Mouse (Mus musculus): ENCODE measurements at regions not wholly inside any gene's neighbourhood (a gene's known extent, or its start where the extent isn't known, plus 50 kb on each side); places are given as distances from the start of the nearest gene placed in this dataset.

DNA sequence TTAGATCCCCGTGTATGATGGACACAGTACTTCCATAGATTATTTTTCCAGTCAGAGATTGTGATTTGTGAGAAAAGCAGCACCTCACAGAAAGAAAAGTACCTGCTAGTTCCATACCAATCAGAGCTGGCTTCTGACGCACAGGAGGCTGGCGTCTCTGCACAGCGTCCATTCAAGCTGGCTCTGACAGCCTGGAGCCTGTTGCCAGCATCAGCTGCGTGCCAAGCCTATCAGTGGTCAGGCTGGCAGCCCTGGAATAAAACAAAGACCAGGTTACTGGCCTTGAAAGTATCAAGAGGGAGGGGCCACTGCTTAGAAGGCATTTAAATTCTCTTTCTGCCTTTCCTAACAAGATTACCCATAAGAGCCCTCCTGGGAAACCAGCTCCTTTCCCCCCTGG is 239.3 kb downstream of the Efnb2 start:
- Histone ChIP-seq H3K9me3 (ENCODE audit: control insufficient read depth, low read length) (no peaks in the 10 kb centered on the region), H3K9ac (replicated peaks; ENCODE audit: low read depth, low read length) (no peak overlapping the region), H3K27me3 (replicated peaks; ENCODE audit: control insufficient read depth, insufficient read depth, low read length) (no peaks in the 10 kb centered on the region), H3K4me2 (ENCODE audit: low read length) (no peak overlapping the region), H3K27ac (ENCODE audit: low read length) (no peak overlapping the region), H3K36me3 (ENCODE audit: control insufficient read depth, insufficient read depth) (no peaks in the 10 kb centered on the region), H3K4me1 (replicated peaks; ENCODE audit: control insufficient read depth, insufficient read depth, low read length) (peaks cover 7% of the 10 kb centered on the region; the same call in 1 of the 2 replicates), H3K4me3 (replicated peaks; ENCODE audit: low read length) (no peak overlapping the region)
- peak; percentile 72; the same call in 1 of the 2 replicates for ATAC-seq
- WGBS = 48% methylated on average over 5 of the region's 5 CpGs

DNA sequence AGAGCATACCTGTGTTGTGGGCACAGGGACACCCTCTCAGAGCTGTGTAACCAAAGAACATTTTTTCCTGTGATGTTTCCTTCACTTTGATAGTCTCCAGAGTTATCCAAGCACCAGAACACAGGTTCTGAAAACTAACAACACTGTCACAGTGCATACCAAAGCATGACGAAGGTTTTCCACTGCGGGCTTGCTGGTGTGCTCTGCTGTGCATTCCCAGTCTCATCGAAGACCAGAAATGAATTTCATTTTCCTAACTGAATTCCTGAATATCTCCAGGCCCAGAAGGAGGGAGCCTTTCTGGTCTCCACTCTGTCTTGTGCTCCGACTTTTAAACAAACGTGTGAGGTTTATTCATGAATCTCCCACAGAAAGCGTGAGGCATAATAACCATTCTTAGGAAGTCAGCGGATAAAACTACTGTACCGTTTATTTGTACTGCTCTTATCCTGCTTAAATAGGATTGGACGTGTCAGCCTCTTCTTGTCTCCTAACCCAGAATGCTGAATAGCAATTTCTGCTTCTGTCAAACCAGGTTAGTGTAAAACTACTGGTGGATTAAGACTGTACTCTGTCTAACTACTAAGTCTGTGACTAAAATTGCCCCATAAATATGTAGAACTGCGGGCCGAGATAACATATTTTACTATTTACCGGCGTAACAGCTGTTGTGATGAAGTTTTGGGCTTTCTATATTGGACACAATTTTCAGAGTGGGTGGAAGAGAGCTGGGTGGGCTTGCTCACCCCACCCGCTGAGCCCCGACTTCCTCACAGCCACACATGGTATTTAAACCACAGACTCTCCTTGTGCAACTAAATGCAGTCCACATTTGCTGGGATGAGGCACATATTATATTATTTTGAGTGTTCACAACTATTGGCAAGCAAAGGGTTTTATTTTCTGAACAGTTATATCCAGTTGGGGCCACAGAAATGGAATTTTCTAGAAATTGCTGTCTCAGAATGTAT is 241.4 kb downstream of the Efnb2 start:
- Histone ChIP-seq H3K27ac (ENCODE audit: low read length) (no peak overlapping the region), H3K9me3 (ENCODE audit: control insufficient read depth, low read length) (no peaks in the 10 kb centered on the region), H3K4me3 (replicated peaks; ENCODE audit: low read length) (no peak overlapping the region), H3K9ac (replicated peaks; ENCODE audit: low read depth, low read length) (no peak overlapping the region), H3K27me3 (replicated peaks; ENCODE audit: control insufficient read depth, insufficient read depth, low read length) (no peaks in the 10 kb centered on the region), H3K4me1 (replicated peaks; ENCODE audit: control insufficient read depth, insufficient read depth, low read length) (peaks cover 2% of the 10 kb centered on the region), H3K4me2 (ENCODE audit: low read length) (no peak overlapping the region), H3K36me3 (ENCODE audit: control insufficient read depth, insufficient read depth) (no peaks in the 10 kb centered on the region)
- ATAC-seq = no peak
- 70% methylated on average over 15 of the region's 15 CpGs for WGBS

DNA sequence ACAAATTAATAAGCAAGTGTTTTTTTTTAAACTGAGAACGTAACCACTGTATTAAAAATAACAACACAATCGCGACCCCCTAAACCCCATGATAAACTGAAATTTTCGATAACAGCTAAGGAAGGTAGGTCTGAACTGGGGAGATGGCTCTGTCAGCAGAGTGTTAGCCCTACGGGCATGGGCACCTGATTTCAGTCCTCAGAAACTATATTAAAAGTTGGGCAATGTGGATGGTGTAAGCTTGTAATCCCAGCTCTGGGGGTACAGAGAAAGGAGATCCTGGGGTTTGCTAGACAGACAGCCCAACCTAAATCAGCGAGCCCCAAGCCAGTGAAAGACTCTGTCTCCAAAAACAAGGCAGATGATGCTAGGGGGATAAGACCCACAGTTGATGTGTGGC is 242.1 kb downstream of the Efnb2 start:
- Histone ChIP-seq H3K4me2 (ENCODE audit: low read length) (no peak overlapping the region), H3K27me3 (replicated peaks; ENCODE audit: control insufficient read depth, insufficient read depth, low read length) (no peaks in the 10 kb centered on the region), H3K9ac (replicated peaks; ENCODE audit: low read depth, low read length) (no peak overlapping the region), H3K36me3 (ENCODE audit: control insufficient read depth, insufficient read depth) (no peaks in the 10 kb centered on the region), H3K9me3 (ENCODE audit: control insufficient read depth, low read length) (no peaks in the 10 kb centered on the region), H3K4me3 (replicated peaks; ENCODE audit: low read length) (no peak overlapping the region), H3K27ac (ENCODE audit: low read length) (no peak overlapping the region), H3K4me1 (replicated peaks; ENCODE audit: control insufficient read depth, insufficient read depth, low read length) (peaks cover 2% of the 10 kb centered on the region)
- 97% methylated on average over 6 of the region's 6 CpGs for WGBS
- ATAC-seq = no peak

DNA sequence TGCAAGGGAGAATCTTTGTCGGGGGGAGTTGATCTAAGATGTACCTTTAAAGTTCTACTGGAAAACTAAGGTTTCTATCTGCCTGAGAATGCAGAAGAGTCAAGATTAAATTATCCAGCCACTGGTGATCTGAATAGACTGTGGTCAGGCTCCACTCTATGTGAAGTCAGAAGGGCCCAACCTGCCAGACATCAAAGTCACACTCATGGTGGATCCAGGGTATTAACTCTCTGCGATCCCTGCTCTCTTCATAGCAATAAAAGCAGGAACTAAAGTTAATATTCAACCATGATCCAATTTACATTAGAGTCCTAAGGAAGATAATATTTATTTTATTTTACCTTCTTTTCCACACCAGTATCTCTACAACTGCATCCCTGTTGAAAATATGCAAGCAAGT is 242.5 kb downstream of the Efnb2 start:
- H3K4me2 ChIP-seq (ENCODE audit: low read length) = no peak overlapping the region
- 96% methylated on average over 2 of the region's 2 CpGs for WGBS
- no peak for ATAC-seq

GRCm38 (mm10) chr8:8416092-8416701 is 244.8 kb downstream of the Efnb2 start:
- no peaks in the 10 kb centered on the region for H3K36me3 ChIP-seq (ENCODE audit: control insufficient read depth, insufficient read depth)
- H3K9ac ChIP-seq (replicated peaks; ENCODE audit: low read depth, low read length) = no peak overlapping the region
- H3K27ac ChIP-seq (ENCODE audit: low read length) = no peak overlapping the region
- no peaks in the 10 kb centered on the region for H3K9me3 ChIP-seq (ENCODE audit: control insufficient read depth, low read length)
- WGBS = 36% methylated on average over 10 of the region's 10 CpGs
- H3K4me3 ChIP-seq (replicated peaks; ENCODE audit: low read length) = no peak overlapping the region
- peak; percentile 64 for ATAC-seq
- H3K4me2 ChIP-seq (ENCODE audit: low read length) = no peak overlapping the region
- H3K4me1 ChIP-seq (replicated peaks; ENCODE audit: control insufficient read depth, insufficient read depth, low read length) = no peaks in the 10 kb centered on the region; the same call in 1 of the 2 replicates
- no peaks in the 10 kb centered on the region for H3K27me3 ChIP-seq (replicated peaks; ENCODE audit: control insufficient read depth, insufficient read depth, low read length)

More for the DNA sequence above, 242.5 kb downstream of the Efnb2 start:
- H3K4me3 ChIP-seq (replicated peaks; ENCODE audit: low read length) = no peak overlapping the region
- no peaks in the 10 kb centered on the region for H3K36me3 ChIP-seq (ENCODE audit: control insufficient read depth, insufficient read depth)
- H3K27me3 ChIP-seq (replicated peaks; ENCODE audit: control insufficient read depth, insufficient read depth, low read length) = no peaks in the 10 kb centered on the region
- no peaks in the 10 kb centered on the region for H3K9me3 ChIP-seq (ENCODE audit: control insufficient read depth, low read length)
- no peak overlapping the region for H3K27ac ChIP-seq (ENCODE audit: low read length)
- H3K9ac ChIP-seq (replicated peaks; ENCODE audit: low read depth, low read length) = no peak overlapping the region
- peaks cover 2% of the 10 kb centered on the region for H3K4me1 ChIP-seq (replicated peaks; ENCODE audit: control insufficient read depth, insufficient read depth, low read length)

- ATAC-seq = no peak
- Histone ChIP-seq H3K27me3 (replicated peaks; ENCODE audit: control insufficient read depth, insufficient read depth, low read length) (no peaks in the 10 kb centered on the region), H3K4me2 (ENCODE audit: low read length) (no peak overlapping the region), H3K27ac (ENCODE audit: low read length) (no peak overlapping the region), H3K36me3 (ENCODE audit: control insufficient read depth, insufficient read depth) (no peaks in the 10 kb centered on the region), H3K4me3 (replicated peaks; ENCODE audit: low read length) (no peak overlapping the region), H3K9ac (replicated peaks; ENCODE audit: low read depth, low read length) (no peak overlapping the region), H3K9me3 (ENCODE audit: control insufficient read depth, low read length) (no peaks in the 10 kb centered on the region; the same call in 1 of the 2 replicates), H3K4me1 (replicated peaks; ENCODE audit: control insufficient read depth, insufficient read depth, low read length) (no peaks in the 10 kb centered on the region)
- WGBS = 86% methylated on average over 3 of the region's 3 CpGs
These were observed 253.7 kb downstream of the Efnb2 start for GRCm38 (mm10) chr8:8407357-8407756.

DNA sequence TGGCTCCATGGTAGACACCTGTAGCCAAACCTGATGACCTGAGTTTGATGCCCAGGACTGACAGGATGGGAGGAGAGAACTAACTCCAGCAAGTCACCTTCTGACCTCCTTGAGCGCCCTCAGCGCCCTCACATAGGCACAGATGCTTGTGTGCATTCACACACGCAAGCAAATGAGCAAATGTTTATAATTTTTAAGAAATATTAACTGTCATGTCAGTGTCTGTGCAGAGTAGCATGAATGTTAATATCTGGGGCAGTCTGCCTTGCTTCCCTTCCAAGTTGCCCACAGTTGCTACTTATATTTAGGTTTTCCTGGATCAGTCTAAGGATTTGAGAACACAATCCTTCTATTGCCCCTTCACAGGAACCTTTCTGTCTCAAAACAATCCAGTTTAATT is 257.6 kb downstream of the Efnb2 start:
- H3K36me3 ChIP-seq (ENCODE audit: control insufficient read depth, insufficient read depth) = no peaks in the 10 kb centered on the region
- H3K9me3 ChIP-seq (ENCODE audit: control insufficient read depth, low read length) = no peaks in the 10 kb centered on the region
- no peak overlapping the region for H3K27ac ChIP-seq (ENCODE audit: low read length)
- WGBS = 90% methylated on average over 3 of the region's 3 CpGs
- no peaks in the 10 kb centered on the region for H3K27me3 ChIP-seq (replicated peaks; ENCODE audit: control insufficient read depth, insufficient read depth, low read length)
- H3K4me2 ChIP-seq (ENCODE audit: low read length) = no peak overlapping the region
- no peak for ATAC-seq
- H3K4me3 ChIP-seq (replicated peaks; ENCODE audit: low read length) = no peak overlapping the region
- H3K9ac ChIP-seq (replicated peaks; ENCODE audit: low read depth, low read length) = no peak overlapping the region
- no peaks in the 10 kb centered on the region for H3K4me1 ChIP-seq (replicated peaks; ENCODE audit: control insufficient read depth, insufficient read depth, low read length)

- no peaks in the 10 kb centered on the region for H3K9me3 ChIP-seq (ENCODE audit: control insufficient read depth, low read length)
- peaks cover 8% of the 10 kb centered on the region for H3K4me1 ChIP-seq (replicated peaks; ENCODE audit: control insufficient read depth, insufficient read depth, low read length)
- H3K9ac ChIP-seq (replicated peaks; ENCODE audit: low read depth, low read length) = no peak overlapping the region
- no peak overlapping the region for H3K4me3 ChIP-seq (replicated peaks; ENCODE audit: low read length)
- peak; percentile 42 for ATAC-seq
- no peaks in the 10 kb centered on the region for H3K36me3 ChIP-seq (ENCODE audit: control insufficient read depth, insufficient read depth)
- 0 out of 2 replicates have a peak overlapping the region, but pooled peaks have one; percentile 4 for H3K27ac ChIP-seq (ENCODE audit: low read length)
- no peak overlapping the region for H3K4me2 ChIP-seq (ENCODE audit: low read length)
- H3K27me3 ChIP-seq (replicated peaks; ENCODE audit: control insufficient read depth, insufficient read depth, low read length) = no peaks in the 10 kb centered on the region
- WGBS = 39% methylated on average over 5 of the region's 5 CpGs
These were observed 268.7 kb downstream of the Efnb2 start for GRCm38 (mm10) chr8:8392303-8392702.

DNA sequence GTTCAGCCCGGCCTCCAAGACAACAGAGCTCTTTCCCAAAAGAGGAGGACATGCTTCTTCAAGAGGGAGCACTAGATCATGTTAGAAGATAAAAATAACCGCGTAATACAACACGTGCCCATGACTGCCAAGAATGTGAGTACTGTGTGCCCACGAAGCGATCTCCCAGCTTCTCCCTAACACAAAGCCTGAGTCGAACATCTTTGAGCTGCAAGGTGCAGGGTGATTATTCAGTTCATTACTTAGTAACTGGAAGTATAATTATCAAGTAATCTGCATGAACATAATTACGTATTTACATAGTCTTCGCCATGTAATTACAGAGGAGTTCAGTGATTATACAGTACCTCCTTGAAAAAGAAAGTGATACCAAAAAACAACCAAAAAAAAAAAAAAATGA is 269.7 kb downstream of the Efnb2 start:
- Histone ChIP-seq H3K4me3 (replicated peaks; ENCODE audit: low read length) (no peak overlapping the region), H3K36me3 (ENCODE audit: control insufficient read depth, insufficient read depth) (no peaks in the 10 kb centered on the region), H3K4me2 (ENCODE audit: low read length) (no peak overlapping the region), H3K4me1 (replicated peaks; ENCODE audit: control insufficient read depth, insufficient read depth, low read length) (peaks cover 8% of the 10 kb centered on the region), H3K27me3 (replicated peaks; ENCODE audit: control insufficient read depth, insufficient read depth, low read length) (no peaks in the 10 kb centered on the region), H3K9me3 (ENCODE audit: control insufficient read depth, low read length) (no peaks in the 10 kb centered on the region), H3K9ac (replicated peaks; ENCODE audit: low read depth, low read length) (no peak overlapping the region), H3K27ac (ENCODE audit: low read length) (peak overlapping the region; percentile 23; the same call in 1 of the 2 replicates)
- WGBS = 47% methylated on average over 9 of the region's 9 CpGs
- peak; percentile 89 for ATAC-seq

Measured in forebrain, embryonic 16.5 days (tissue).